Mouse (Mus musculus) E14TG2a.4 (cell line): ENCODE measurements around the gene Rnf227.

ENCODE experiments used
- H3K27me3 ChIP-seq: 2 replicates; pipeline ENCODE4 v1.6.1; 2014; ENCODE audit warnings: low read length, control low read depth; ENCODE audit not compliant: insufficient read depth
- H3K36me3 ChIP-seq: 2 replicates; pipeline ENCODE4 v1.6.1; 2014; ENCODE audit warnings: low read length, control low read depth; ENCODE audit not compliant: insufficient read depth
- H3K4me1 ChIP-seq: replicated peaks from 2 replicates; pipeline ENCODE4 v1.6.1; 2014; ENCODE audit warnings: low read depth, low read length, control low read depth
- H3K4me3 ChIP-seq: replicated peaks from 2 replicates; pipeline ENCODE4 v1.5.1; 2014; ENCODE audit warnings: mild to moderate bottlenecking, low read length
- H3K9me3 ChIP-seq: 2 replicates; pipeline ENCODE4 v1.6.1; 2014; ENCODE audit warnings: low read length, control low read depth
- CTCF ChIP-seq: conservative IDR thresholded peaks from 2 replicates; pipeline ENCODE4 v1.5.1; 2014; ENCODE audit warnings: low read length
- NANOG ChIP-seq: IDR thresholded peaks from 2 replicates; pipeline ENCODE4 v1.6.1; 2014; ENCODE audit warnings: borderline replicate concordance, low read length, mixed read lengths
- POU5F1 ChIP-seq: IDR thresholded peaks from 2 replicates; pipeline ENCODE4 v1.6.1; 2014; ENCODE audit warnings: low read length, borderline replicate concordance

The Rnf227 gene

DNA sequence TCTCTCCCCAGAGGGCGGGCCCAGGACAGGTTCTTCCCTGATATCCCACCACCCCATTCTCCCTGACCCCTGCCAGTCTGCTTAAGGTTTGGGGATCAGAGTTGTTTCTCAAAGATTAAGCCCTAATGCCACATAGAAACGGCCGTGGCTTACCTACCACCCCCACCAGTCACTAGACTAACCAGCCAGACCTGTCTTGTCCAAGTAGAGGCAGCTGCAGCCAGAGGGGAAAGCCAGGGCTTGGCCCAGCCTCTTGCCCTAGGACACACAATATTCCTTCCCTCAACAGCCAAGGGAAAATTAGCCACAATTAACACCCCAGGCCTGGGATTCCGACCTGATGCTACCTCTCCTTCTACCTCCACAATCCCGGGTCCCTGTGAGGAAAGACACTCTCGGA is 25.5 kb downstream of the Rnf227 start:
- Histone ChIP-seq H3K4me1 (peaks cover 57% of the 10 kb centered on the region), H3K4me3 (peak overlapping the region; percentile 68), H3K27me3 (peaks cover 71% of the 10 kb centered on the region), H3K9me3 (no peaks in the 10 kb centered on the region), H3K36me3 (no peaks in the 10 kb centered on the region)
- TF ChIP-seq NANOG: no peak
- TF ChIP-seq POU5F1: no peak
- no peak for TF ChIP-seq CTCF

GRCm38 (mm10) chr11:69366157-69366854 is 26.0 kb downstream of the Rnf227 start:
- Histone ChIP-seq H3K4me1 (peaks cover 61% of the 10 kb centered on the region), H3K27me3 (peaks cover 71% of the 10 kb centered on the region), H3K4me3 (peak overlapping the region; percentile 68), H3K36me3 (no peaks in the 10 kb centered on the region), H3K9me3 (no peaks in the 10 kb centered on the region)
- TF ChIP-seq NANOG: no peak
- no peak for TF ChIP-seq CTCF
- no peak for TF ChIP-seq POU5F1

DNA sequence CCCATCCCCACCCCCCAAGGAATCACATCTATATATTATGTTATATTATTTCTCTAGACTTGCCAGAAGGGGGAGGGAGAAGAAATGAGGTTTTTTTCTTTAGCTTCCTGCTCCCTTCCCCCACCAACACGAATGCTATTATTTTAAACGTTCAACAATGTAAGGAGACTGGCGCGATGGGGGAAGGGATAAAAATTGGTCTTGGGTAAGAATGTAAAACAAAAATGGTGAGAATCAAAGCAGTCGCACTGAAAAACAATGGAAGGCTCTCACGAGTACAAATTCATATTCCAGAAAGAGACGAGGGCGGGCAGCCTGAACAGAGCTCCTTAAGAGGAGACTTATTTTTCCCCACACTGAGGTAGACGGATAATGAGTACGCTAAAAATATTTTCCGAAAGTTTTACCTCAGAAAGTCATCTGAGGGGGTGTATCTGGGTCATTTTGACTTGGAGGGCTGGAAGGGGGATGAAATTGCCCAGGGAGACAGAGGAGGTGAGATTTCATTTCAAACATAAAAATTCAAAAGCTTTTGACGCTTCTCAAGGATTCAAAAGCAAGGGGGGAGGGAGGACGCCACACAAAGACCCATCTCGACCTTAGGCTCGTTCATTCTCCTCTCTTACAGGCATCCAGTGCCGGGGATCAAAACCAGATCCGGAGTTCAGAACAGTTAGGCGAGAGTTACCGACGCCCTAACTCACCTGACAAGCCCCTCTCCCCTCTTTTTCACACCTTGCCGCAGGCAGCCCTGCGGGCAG is 26.8 kb downstream of the Rnf227 start:
- H3K9me3 ChIP-seq: no peaks in the 10 kb centered on the region
- H3K36me3 ChIP-seq: no peaks in the 10 kb centered on the region
- H3K4me1 ChIP-seq: peaks cover 61% of the 10 kb centered on the region
- peaks cover 71% of the 10 kb centered on the region for H3K27me3 ChIP-seq
- TF ChIP-seq POU5F1 (no peak), NANOG (no peak), CTCF (no peak)
- 0 out of 2 replicates have a peak overlapping the region, but pooled peaks have one; percentile 7 for H3K4me3 ChIP-seq

GRCm38 (mm10) chr11:69367616-69368355 is 27.5 kb downstream of the Rnf227 start:
- Histone ChIP-seq H3K4me1 (peaks cover 65% of the 10 kb centered on the region), H3K27me3 (peaks cover 74% of the 10 kb centered on the region), H3K36me3 (no peaks in the 10 kb centered on the region), H3K4me3 (peak overlapping the region; percentile 81), H3K9me3 (no peaks in the 10 kb centered on the region)
- no peak for TF ChIP-seq POU5F1
- no peak for TF ChIP-seq CTCF
- no peak for TF ChIP-seq NANOG

DNA sequence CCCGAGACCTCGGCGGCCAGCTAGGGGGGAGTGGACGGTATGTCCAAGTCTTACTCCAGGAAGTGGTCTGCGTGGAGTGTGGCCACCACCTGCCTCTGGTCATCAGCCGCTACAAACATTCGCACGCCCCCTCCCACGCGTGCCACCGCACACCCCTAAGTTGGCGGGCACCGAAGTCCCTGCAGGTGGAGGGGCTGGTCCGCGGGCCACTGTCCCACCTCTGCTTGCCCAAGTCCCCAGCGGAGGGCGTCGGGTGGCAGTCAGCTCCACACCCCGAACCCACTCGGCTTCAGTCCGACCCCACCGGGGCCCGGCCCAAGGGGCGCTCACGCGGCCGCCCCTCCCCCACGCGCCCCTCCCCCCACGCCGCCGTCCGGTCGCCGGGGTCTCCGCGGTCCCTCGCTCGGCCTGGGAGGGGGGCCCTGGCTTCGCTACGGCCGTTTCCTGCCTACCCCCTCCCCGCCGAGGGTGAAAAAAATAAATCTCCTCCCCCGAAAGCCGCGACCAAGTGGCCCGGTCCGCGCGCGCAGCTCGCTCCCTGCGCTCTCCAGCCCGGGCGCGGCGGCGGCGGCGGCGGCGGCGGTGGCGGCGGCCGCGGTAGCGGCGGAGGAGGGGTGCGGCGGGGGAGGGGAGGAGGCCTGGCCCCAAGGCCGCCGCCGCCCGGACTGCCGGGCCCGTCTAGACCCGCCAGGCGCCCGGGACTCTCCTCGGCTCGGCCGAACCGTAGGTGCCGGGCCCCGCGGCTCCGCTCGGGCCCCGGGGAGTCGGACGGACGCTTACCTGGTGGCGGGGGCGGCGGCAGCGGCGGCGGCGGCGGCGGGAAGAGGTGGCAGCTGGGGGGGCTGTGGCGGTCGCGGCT is 28.3 kb downstream of the Rnf227 start:
- Histone ChIP-seq H3K27me3 (peaks cover 75% of the 10 kb centered on the region), H3K4me3 (peak overlapping the region; percentile 81), H3K36me3 (no peaks in the 10 kb centered on the region), H3K9me3 (no peaks in the 10 kb centered on the region), H3K4me1 (peaks cover 72% of the 10 kb centered on the region)
- TF ChIP-seq POU5F1 (no peak), NANOG (no peak), CTCF (no peak)

DNA sequence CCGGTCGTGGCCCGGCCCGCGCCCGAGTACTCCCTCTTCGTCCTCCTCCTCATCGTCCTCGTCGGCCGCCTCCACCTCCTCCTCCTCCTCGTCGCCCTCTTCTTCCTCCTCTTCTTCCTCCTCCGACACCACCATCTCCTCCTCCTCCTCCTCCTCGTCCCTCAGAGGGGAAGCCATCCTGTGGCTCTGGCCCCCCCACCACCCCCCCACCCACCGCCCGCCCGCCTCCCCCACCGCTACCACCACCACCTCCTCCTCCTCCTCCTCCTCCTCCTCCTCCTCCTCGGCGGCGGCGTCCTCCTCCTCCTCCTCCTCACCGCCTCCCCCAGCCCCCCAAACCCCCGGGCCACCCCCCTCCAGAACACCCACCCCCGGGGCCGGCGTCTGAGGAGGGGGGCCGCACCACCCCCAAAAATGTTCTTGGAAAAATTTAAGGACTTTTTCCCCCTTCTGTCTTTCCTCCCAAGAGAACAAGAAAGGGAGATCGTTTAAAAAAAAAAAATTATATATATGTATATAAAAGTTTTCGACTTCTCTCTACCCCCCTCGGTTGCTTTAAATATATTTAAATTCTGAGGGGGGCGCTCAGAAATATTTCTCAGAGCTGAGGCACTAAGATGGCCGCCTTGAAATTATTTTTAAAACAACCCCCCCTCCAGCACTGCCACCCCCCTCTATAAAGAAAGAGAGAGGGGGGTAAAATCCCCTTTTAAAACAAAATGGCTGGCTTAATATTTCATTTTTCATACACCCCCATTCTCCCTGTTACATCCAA is 29.1 kb downstream of the Rnf227 start, which contains the start of gene Chd3:
TSS of gene Chd3 (minus strand) at position 192 of the 775 bp plus-strand sequence.
- Histone ChIP-seq H3K36me3 (no peaks in the 10 kb centered on the region), H3K4me1 (peaks cover 70% of the 10 kb centered on the region), H3K27me3 (peaks cover 68% of the 10 kb centered on the region), H3K4me3 (peak within 1 kb of the TSS; percentile 81), H3K9me3 (no peaks in the 10 kb centered on the region)
- TF ChIP-seq CTCF: no peak
- no peak for TF ChIP-seq POU5F1
- TF ChIP-seq NANOG: no peak

DNA sequence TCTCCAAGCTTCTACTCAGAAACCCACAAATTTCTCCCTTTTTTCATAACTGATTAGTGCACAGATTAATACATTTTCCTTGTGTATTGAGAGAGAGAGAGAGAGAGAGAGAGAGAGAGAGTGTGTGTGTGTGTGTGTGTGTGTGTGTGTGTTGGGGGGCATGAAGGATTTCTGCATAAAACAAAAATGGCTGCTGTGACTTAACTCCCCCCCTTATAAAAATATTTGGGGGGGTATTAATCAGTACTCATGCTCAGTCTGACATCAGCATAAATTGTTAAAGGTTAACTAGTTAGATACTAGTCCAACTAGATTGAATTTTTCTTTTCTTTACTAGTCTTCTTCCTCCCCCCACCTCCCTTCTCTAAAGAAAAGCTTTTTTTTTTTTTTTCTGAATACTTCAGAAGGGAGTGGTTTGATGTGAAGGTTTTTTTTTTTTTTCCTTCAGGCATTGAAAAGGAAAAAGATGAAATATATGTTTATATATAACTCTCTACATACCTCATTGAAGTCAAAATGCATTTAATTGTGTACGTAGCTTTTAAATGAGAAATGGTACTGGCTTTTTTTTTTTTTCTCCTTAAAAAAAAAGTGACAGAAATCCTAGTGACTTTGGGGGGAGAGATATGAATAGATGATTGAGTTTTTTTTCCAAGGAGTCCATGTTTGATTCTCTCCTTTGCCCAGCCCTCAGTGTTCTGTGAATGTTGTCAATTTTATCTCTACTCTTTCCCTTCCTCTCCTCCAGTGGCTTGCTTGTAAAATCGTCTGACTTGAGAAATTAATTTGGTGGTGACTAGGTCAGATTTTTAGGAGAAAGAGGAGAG is 29.9 kb downstream of the Rnf227 start:
- Histone ChIP-seq H3K36me3 (no peaks in the 10 kb centered on the region), H3K27me3 (peaks cover 61% of the 10 kb centered on the region), H3K4me3 (no peak overlapping the region), H3K4me1 (peaks cover 62% of the 10 kb centered on the region), H3K9me3 (no peaks in the 10 kb centered on the region)
- no peak for TF ChIP-seq CTCF
